Mouse (Mus musculus) cerebellum, adult 2 months (tissue): Measurements from ENCODE around the gene Zim1.

Experiments used
- CTCF ChIP-seq: fragments of 200-500 bp; IDR thresholded peaks from 2 replicates; pipeline ENCODE4 v1.5.1; 2011; ENCODE audit warnings: low read depth, mild to moderate bottlenecking, control low read depth, low read length, moderate library complexity, borderline replicate concordance; ENCODE audit not compliant: insufficient read depth
- POLR2A ChIP-seq: fragments of 200-500 bp; IDR thresholded peaks from 2 replicates; pipeline ENCODE4 v1.6.1; 2011; ENCODE audit warnings: low read length, control low read depth, borderline replicate concordance; ENCODE audit not compliant: insufficient read depth

- TF ChIP-seq CTCF (no peak), POLR2A (peak; percentile 99)
Observed at GRCm38 (mm10) chr7:6730241-6730640, 34.0 kb upstream of the Zim1 start, which contains the start of the genes Peg3 and Usp29.
